Mouse (Mus musculus): Measurements from ENCODE around the gene Kcna10.

- TF ChIP-seq CTCF (IDR thresholded peaks at IDR 0.05; ENCODE audit: borderline replicate concordance, insufficient read depth, low read depth, low read length): no peak
- no peak for TF ChIP-seq POLR2A (IDR thresholded peaks at IDR 0.05; ENCODE audit: borderline replicate concordance, insufficient read depth, low read length)
These were observed 21.6 kb downstream of the Kcna10 start for GRCm38 (mm10) chr3:107204413-107204812.
